Mouse (Mus musculus) ES-Bruce4 (cell line): ENCODE measurements around the gene Card11.

Experiments used
- CTCF ChIP-seq: IDR thresholded peaks from one replicate; pipeline ENCODE4 v1.8.1; 2011; ENCODE audit warnings: low read depth, low read length
- POLR2A ChIP-seq: IDR thresholded peaks from one replicate; pipeline ENCODE4 v1.8.1; 2011; ENCODE audit warnings: low read length; ENCODE audit not compliant: insufficient read depth

- TF ChIP-seq POLR2A (no peak), CTCF (no peak)
Measured at GRCm38 (mm10) chr5:140884966-140885365, 115.4 kb downstream of the Card11 start.
